Mouse (Mus musculus): Measurements from ENCODE around the gene Fcrl1. TPM values are rescaled to one million over a fixed set of nuclear protein-coding genes. Genes with fewer than 3 reads are reported as not detected.

Fcrl1 gene
- polyA plus RNA-seq, 1 experiment, result 2.4 TPM

- no peak overlapping the region for H3K27ac ChIP-seq (ENCODE audit: insufficient read depth, low read depth, low read length)
- no peak overlapping the region for H3K4me3 ChIP-seq (ENCODE audit: insufficient read depth, low read depth, low read length)
- no peak for DNase-seq
- H3K4me1 ChIP-seq (ENCODE audit: control insufficient read depth, insufficient read depth, low read length), result no peaks in the 10 kb centered on the region
- no peaks in the 10 kb centered on the region for H3K27me3 ChIP-seq (replicated peaks; ENCODE audit: control insufficient read depth, insufficient read depth, low read length)
- 73% methylated on average over 6 of the region's 6 CpGs for WGBS
- TF ChIP-seq CTCF (conservative IDR thresholded peaks at IDR 0.05; ENCODE audit: insufficient read depth, insufficient read length, low read depth, low read length) (no peak), POLR2A (IDR thresholded peaks at IDR 0.05; ENCODE audit: low read depth, low read length) (no peak)
- H3K36me3 ChIP-seq (ENCODE audit: control insufficient read depth, insufficient read depth, low read length), result no peaks in the 10 kb centered on the region
Observed at GRCm38 (mm10) chr3:87410605-87411004, 34.4 kb downstream of the Fcrl1 start.

GRCm38 (mm10) chr3:87411150-87411549, 35.0 kb downstream of the Fcrl1 start:
- H3K4me3 ChIP-seq (ENCODE audit: insufficient read depth, low read depth, low read length), result no peak overlapping the region
- TF ChIP-seq POLR2A (IDR thresholded peaks at IDR 0.05; ENCODE audit: low read depth, low read length), result no peak
- peak; percentile 72 for TF ChIP-seq CTCF (conservative IDR thresholded peaks at IDR 0.05; ENCODE audit: insufficient read depth, insufficient read length, low read depth, low read length)
- H3K27me3 ChIP-seq (replicated peaks; ENCODE audit: control insufficient read depth, insufficient read depth, low read length), result no peaks in the 10 kb centered on the region
- H3K36me3 ChIP-seq (ENCODE audit: control insufficient read depth, insufficient read depth, low read length), result no peaks in the 10 kb centered on the region
- 14% methylated on average over 12 of the region's 12 CpGs for WGBS
- H3K4me1 ChIP-seq (ENCODE audit: control insufficient read depth, insufficient read depth, low read length), result no peaks in the 10 kb centered on the region
- DNase-seq, result peak; percentile 17
- no peak overlapping the region for H3K27ac ChIP-seq (ENCODE audit: insufficient read depth, low read depth, low read length)

- WGBS, result 74% methylated on average over 1 of the region's 1 CpGs
- Histone ChIP-seq H3K27ac (ENCODE audit: insufficient read depth, low read depth, low read length) (no peak overlapping the region), H3K27me3 (replicated peaks; ENCODE audit: control insufficient read depth, insufficient read depth, low read length) (no peaks in the 10 kb centered on the region), H3K4me1 (ENCODE audit: control insufficient read depth, insufficient read depth, low read length) (no peaks in the 10 kb centered on the region), H3K4me3 (ENCODE audit: insufficient read depth, low read depth, low read length) (no peak overlapping the region), H3K36me3 (ENCODE audit: control insufficient read depth, insufficient read depth, low read length) (no peaks in the 10 kb centered on the region)
- TF ChIP-seq POLR2A (IDR thresholded peaks at IDR 0.05; ENCODE audit: low read depth, low read length), result no peak
- no peak for TF ChIP-seq CTCF (conservative IDR thresholded peaks at IDR 0.05; ENCODE audit: insufficient read depth, insufficient read length, low read depth, low read length)
- no peak for DNase-seq
Observed at GRCm38 (mm10) chr3:87420645-87421044, 44.5 kb downstream of the Fcrl1 start.

GRCm38 (mm10) chr3:87422386-87422910, 46.3 kb downstream of the Fcrl1 start:
- TF ChIP-seq POLR2A (IDR thresholded peaks at IDR 0.05; ENCODE audit: low read depth, low read length) (no peak), CTCF (conservative IDR thresholded peaks at IDR 0.05; ENCODE audit: insufficient read depth, insufficient read length, low read depth, low read length) (no peak; the same call in 1 of the 2 replicates)
- 57% methylated on average over 4 of the region's 4 CpGs for WGBS
- no peaks in the 10 kb centered on the region for H3K27me3 ChIP-seq (replicated peaks; ENCODE audit: control insufficient read depth, insufficient read depth, low read length)
- H3K4me3 ChIP-seq (ENCODE audit: insufficient read depth, low read depth, low read length), result no peak overlapping the region
- no peak overlapping the region for H3K27ac ChIP-seq (ENCODE audit: insufficient read depth, low read depth, low read length)
- no peaks in the 10 kb centered on the region for H3K4me1 ChIP-seq (ENCODE audit: control insufficient read depth, insufficient read depth, low read length)
- DNase-seq, result peak; percentile 1
- H3K36me3 ChIP-seq (ENCODE audit: control insufficient read depth, insufficient read depth, low read length), result no peaks in the 10 kb centered on the region

GRCm38 (mm10) chr3:87435479-87435878, 59.3 kb downstream of the Fcrl1 start, which contains the start of gene Fcrl5:
Gene Fcrl5, plus strand, starts transcription at chr3:87435773.
- no peak for DNase-seq

GRCm38 (mm10) chr3:87440586-87440985, 64.4 kb downstream of the Fcrl1 start:
- H3K27me3 ChIP-seq (replicated peaks; ENCODE audit: control insufficient read depth, insufficient read depth, low read length), result no peaks in the 10 kb centered on the region
- 71% methylated on average over 1 of the region's 1 CpGs for WGBS
- TF ChIP-seq POLR2A (IDR thresholded peaks at IDR 0.05; ENCODE audit: low read depth, low read length) (no peak), CTCF (conservative IDR thresholded peaks at IDR 0.05; ENCODE audit: insufficient read depth, insufficient read length, low read depth, low read length) (no peak)

More at GRCm38 (mm10) chr3:87435479-87435878, 59.3 kb downstream of the Fcrl1 start, which contains the start of gene Fcrl5:
- Histone ChIP-seq H3K4me1 (ENCODE audit: control insufficient read depth, insufficient read depth, low read length) (no peaks in the 10 kb centered on the region), H3K36me3 (ENCODE audit: control insufficient read depth, insufficient read depth, low read length) (no peaks in the 10 kb centered on the region), H3K27me3 (replicated peaks; ENCODE audit: control insufficient read depth, insufficient read depth, low read length) (no peaks in the 10 kb centered on the region), H3K27ac (ENCODE audit: insufficient read depth, low read depth, low read length) (no peak within 1 kb of the TSS), H3K4me3 (ENCODE audit: insufficient read depth, low read depth, low read length) (no peak within 1 kb of the TSS)
- 79% methylated on average over 5 of the region's 5 CpGs for WGBS
- TF ChIP-seq CTCF (conservative IDR thresholded peaks at IDR 0.05; ENCODE audit: insufficient read depth, insufficient read length, low read depth, low read length), result no peak
- no peak for TF ChIP-seq POLR2A (IDR thresholded peaks at IDR 0.05; ENCODE audit: low read depth, low read length)

GRCm38 (mm10) chr3:87443968-87444367, 67.8 kb downstream of the Fcrl1 start:
- no peak for DNase-seq
- TF ChIP-seq POLR2A (IDR thresholded peaks at IDR 0.05; ENCODE audit: low read depth, low read length), result no peak
- 48% methylated on average over 6 of the region's 6 CpGs for WGBS
- H3K36me3 ChIP-seq (ENCODE audit: control insufficient read depth, insufficient read depth, low read length), result no peaks in the 10 kb centered on the region
- H3K4me3 ChIP-seq (ENCODE audit: insufficient read depth, low read depth, low read length), result no peak overlapping the region
- H3K27me3 ChIP-seq (replicated peaks; ENCODE audit: control insufficient read depth, insufficient read depth, low read length), result no peaks in the 10 kb centered on the region
- H3K27ac ChIP-seq (ENCODE audit: insufficient read depth, low read depth, low read length), result no peak overlapping the region
- no peaks in the 10 kb centered on the region for H3K4me1 ChIP-seq (ENCODE audit: control insufficient read depth, insufficient read depth, low read length)

More at GRCm38 (mm10) chr3:87440586-87440985, 64.4 kb downstream of the Fcrl1 start:
- Histone ChIP-seq H3K4me3 (ENCODE audit: insufficient read depth, low read depth, low read length) (no peak overlapping the region), H3K27ac (ENCODE audit: insufficient read depth, low read depth, low read length) (no peak overlapping the region), H3K36me3 (ENCODE audit: control insufficient read depth, insufficient read depth, low read length) (no peaks in the 10 kb centered on the region), H3K4me1 (ENCODE audit: control insufficient read depth, insufficient read depth, low read length) (no peaks in the 10 kb centered on the region)
- DNase-seq, result no peak

Other genes starting within 250 kb of the Fcrl1 start
- gene Kirrel, start 201.6 kb upstream of the Fcrl1 start, polyA plus RNA-seq (2012; rRNA removed), result 10.0 and 10.2 TPM in 2 replicates
- gene Fcrls, start 112.6 kb upstream of the Fcrl1 start, polyA plus RNA-seq (2012; rRNA removed), result 1.0 and 1.5 TPM in 2 replicates
- gene Cd5l, start 18.5 kb upstream of the Fcrl1 start, polyA plus RNA-seq (2012; rRNA removed), result 0.08 and 0.55 TPM in 2 replicates
- 0.09 TPM in 1 of 2 replicates, not detected in the other for gene Fcrl5, start 59.4 kb downstream of the Fcrl1 start, polyA plus RNA-seq (2012; rRNA removed)
- gene Etv3, start 149.0 kb downstream of the Fcrl1 start, polyA plus RNA-seq (2012; rRNA removed), result 8.4 and 9.1 TPM in 2 replicates
- 34.7 and 35.4 TPM in 2 replicates for gene Arhgef11, start 241.2 kb downstream of the Fcrl1 start, polyA plus RNA-seq (2012; rRNA removed)